Mouse (Mus musculus) kidney, embryonic 14.5 days (tissue): ENCODE data around the gene Vdac2. TPM values are rescaled to one million over a fixed set of nuclear protein-coding genes. Genes with fewer than 3 reads are reported as not detected.

Experiments
- ATAC-seq: fragments of 200-750 bp; cut with Nextera tagmentation; 2 replicates; pipeline ENCODE4 v1.8.0; 2017; ENCODE audit warnings: moderate number of reproducible peaks, mild to moderate bottlenecking, moderate TSS enrichment, moderate library complexity; ENCODE audit not compliant: low FRiP score, low TSS enrichment
- H3K27ac ChIP-seq: fragments of 300-500 bp; sonication (generic); 2 replicates; pipeline ENCODE4 v1.5.1; 2014; ENCODE audit warnings: low read depth, mild to moderate bottlenecking, low read length, moderate library complexity, mixed read lengths
- H3K27me3 ChIP-seq: fragments of 300-500 bp; sonication (generic); 2 replicates; pipeline ENCODE4 v1.6.1; 2014; ENCODE audit warnings: mild to moderate bottlenecking, low read length; ENCODE audit not compliant: control insufficient read depth, insufficient read depth
- H3K36me3 ChIP-seq: fragments of 300-500 bp; sonication (generic); 2 replicates; pipeline ENCODE4 v1.6.1; 2014; ENCODE audit warnings: low read length, mixed read lengths; ENCODE audit not compliant: control insufficient read depth, insufficient read depth
- H3K4me1 ChIP-seq: fragments of 300-500 bp; sonication (generic); 2 replicates; pipeline ENCODE4 v1.6.1; 2014; ENCODE audit warnings: low read length, mixed read lengths; ENCODE audit not compliant: control insufficient read depth, insufficient read depth
- H3K4me2 ChIP-seq: fragments of 300-500 bp; sonication (generic); replicated peaks from 2 replicates; pipeline ENCODE4 v1.6.1; 2014; ENCODE audit warnings: low read depth, mild to moderate bottlenecking, low read length
- H3K4me3 ChIP-seq: fragments of 300-500 bp; sonication (generic); 2 replicates; pipeline ENCODE4 v1.5.1; 2014; ENCODE audit warnings: mild to moderate bottlenecking, low read length
- H3K9ac ChIP-seq: fragments of 300-500 bp; sonication (generic); 2 replicates; pipeline ENCODE4 v1.6.1; 2014; ENCODE audit warnings: low read depth, mild to moderate bottlenecking, low read length, moderate library complexity
- H3K9me3 ChIP-seq: fragments of 300-500 bp; sonication (generic); 2 replicates; pipeline ENCODE4 v1.6.1; 2016; ENCODE audit warnings: low read length; ENCODE audit not compliant: control insufficient read depth
- WGBS: fragments of 180-500 bp; shearing (Covaris S2); extraction: QIAGEN DNeasy Blood & Tissue Kit; methylation state at CpG from one replicate; pipeline ENCODE4 v1.1.7; 2014; 5-methylcytosine and 5-hydroxymethylcytosine counted together
- polyA plus RNA-seq: library from polyadenylated mRNA; unstranded; fragments of >200 nt; fragmentation: Nextera tagmentation; extraction: Ambion mirVana; gene quantifications from 2 replicates; pipeline ENCODE4 v1.2.1, GENCODE M21; 2014

Vdac2 gene
- polyA plus RNA-seq, 1 experiment from 2014 or later = 349 TPM

- Histone ChIP-seq H3K9ac (peak overlapping the region; percentile 73), H3K4me1 (peaks cover 17% of the 10 kb centered on the region), H3K27me3 (no peaks in the 10 kb centered on the region), H3K36me3 (peaks cover 40% of the 10 kb centered on the region), H3K9me3 (no peaks in the 10 kb centered on the region), H3K27ac (peak overlapping the region; percentile 78), H3K4me3 (peak overlapping the region; percentile 81), H3K4me2 (peak overlapping the region; percentile 99)
- WGBS = under 1% methylated on average over 50 of the region's 50 CpGs
- ATAC-seq = peak; percentile 63
These were observed 22.5 kb downstream of the Vdac2 start for GRCm38 (mm10) chr14:21847381-21848165.

DNA sequence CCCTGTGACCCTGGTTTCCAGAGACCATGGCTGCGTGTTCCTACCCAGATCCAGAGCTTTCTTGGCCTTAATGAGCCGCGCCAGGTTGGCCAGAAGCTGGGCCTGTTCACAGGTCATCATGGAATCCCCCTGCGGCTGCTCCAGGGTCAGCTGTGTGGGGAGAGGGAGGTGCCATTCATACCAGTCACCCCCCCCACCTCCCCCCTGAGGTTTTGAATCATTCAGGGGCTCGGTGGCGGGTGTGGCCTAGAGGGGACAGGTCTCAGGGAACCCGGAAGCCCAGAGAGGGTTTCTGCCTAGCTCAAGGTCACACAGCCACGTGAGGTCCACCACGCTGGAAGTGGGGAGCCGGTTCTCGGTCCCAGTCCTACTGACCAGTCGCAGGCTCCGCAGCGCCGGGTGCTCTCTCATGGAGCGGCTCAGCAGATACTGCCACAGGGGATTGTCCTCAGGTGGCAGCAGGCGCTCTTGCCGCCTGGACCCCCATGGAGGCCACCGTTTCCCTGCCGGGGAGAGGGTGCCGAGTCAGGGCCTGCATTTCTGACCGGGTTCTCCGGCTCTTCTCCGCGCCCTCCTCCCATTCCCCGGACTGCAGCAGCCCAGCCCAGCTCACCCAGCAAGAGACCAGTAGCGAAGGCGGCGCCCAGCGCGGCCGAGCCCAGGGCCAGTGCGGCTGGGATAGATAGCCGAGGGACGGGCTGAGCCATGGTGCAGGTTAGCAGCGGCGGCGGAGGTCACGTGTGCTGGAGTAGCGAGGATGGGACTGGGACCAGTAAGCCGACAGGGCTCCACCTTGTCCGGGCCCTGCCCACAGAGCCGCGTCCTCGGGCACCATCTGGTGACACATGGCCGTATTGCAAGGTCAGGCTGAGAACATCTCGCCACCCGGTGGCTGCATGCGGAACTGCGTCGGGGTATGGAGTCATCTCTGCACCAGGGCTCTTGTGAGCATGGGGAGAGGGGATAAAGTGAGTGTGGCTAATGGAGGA lies 23.4 kb downstream of the Vdac2 start, which contains the start of gene Comtd1:
TSS of gene Comtd1 (minus strand) at position 812 of the 989 bp plus-strand sequence.
- Histone ChIP-seq H3K27me3 (no peaks in the 10 kb centered on the region), H3K9me3 (no peaks in the 10 kb centered on the region), H3K9ac (peak within 1 kb of the TSS; percentile 73), H3K4me2 (peak within 1 kb of the TSS; percentile 99), H3K4me3 (peak within 1 kb of the TSS; percentile 81), H3K36me3 (peaks cover 32% of the 10 kb centered on the region), H3K4me1 (peaks cover 17% of the 10 kb centered on the region), H3K27ac (peak within 1 kb of the TSS; percentile 78)
- WGBS = under 1% methylated on average over 51 of the region's 51 CpGs
- peak; percentile 91 for ATAC-seq

- Histone ChIP-seq H3K27me3 (no peaks in the 10 kb centered on the region), H3K36me3 (peaks cover 18% of the 10 kb centered on the region), H3K4me2 (no peak overlapping the region), H3K9ac (no peak overlapping the region), H3K4me1 (peaks cover 19% of the 10 kb centered on the region), H3K27ac (no peak overlapping the region), H3K4me3 (no peak overlapping the region), H3K9me3 (no peaks in the 10 kb centered on the region)
- 84% methylated on average over 13 of the region's 13 CpGs for WGBS
- no peak for ATAC-seq
These were observed 24.7 kb downstream of the Vdac2 start for GRCm38 (mm10) chr14:21849524-21850418.

DNA sequence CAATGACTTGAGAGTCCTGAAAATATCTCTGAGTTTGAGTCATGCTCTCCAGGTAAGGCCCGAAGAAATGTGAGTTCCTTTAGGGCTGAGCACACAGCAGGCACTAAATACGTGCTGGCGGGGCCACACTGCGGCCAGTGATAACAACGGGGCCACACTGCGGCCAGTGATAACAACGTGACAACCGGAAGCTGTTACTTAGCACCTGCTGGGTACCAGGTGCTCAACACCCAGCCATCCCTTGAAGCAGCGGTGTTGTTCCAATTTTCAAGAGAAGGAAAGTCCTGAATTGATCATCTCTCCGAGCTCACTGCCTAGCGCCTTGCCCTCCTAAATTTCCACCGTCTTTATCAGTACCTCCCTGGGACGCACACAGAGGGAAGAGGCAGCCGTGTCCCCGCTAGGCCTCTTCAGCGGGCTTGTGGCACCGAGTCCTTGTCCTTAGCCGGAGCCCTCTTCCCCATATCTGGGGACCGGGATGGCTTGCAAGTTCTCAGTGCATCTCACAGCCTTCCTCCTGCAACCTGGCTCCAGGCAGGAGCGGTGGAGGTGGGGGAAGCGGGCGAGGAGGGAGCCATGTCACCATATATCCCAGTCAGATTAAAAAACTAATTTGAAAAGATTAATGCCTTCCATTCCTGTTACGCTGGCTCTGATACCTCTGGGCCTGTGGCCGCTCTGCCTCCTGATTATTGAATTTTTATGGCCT lies 25.5 kb downstream of the Vdac2 start:
- Histone ChIP-seq H3K4me1 (peaks cover 23% of the 10 kb centered on the region), H3K9me3 (no peaks in the 10 kb centered on the region)
- ATAC-seq = no peak

DNA sequence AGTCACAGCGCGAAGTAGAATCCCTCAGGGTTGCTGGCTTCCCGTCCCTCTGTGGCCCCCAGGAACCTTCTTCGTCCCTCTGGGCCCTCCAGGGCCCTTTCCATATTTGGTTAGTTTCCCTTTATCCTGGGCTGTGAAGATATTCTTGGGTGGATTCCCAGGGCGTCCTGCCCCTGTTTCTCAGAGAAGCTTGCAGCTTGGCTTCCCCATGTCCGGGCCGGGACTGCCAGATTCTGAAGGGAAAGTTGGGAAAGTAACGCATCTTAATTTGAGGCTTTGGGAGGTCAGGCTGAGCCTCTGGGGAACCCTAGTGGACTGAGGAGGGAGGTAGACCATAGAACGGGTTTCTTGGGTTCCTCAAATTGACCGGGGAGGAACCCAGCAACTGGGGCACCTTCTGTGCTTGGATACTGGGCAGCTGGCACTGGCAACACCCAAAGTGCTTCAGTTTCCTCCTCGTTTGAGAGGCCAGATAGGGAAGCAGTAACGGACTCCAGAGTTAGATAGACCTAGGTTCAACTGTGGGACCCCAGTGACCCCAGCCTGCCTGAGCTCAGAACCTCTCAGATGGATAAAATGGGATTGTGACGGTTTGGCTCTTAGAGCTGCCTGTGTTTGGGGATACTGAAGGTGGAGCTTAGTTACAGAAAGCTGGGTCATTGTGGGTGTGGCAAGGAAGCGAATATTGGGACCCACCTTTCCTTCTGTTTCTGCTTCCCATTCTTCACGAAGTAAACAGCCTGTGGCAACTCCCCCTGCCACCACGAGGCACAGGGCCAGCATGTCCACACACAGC lies 27.2 kb downstream of the Vdac2 start:
- Histone ChIP-seq H3K4me1 (peaks cover 28% of the 10 kb centered on the region), H3K27me3 (no peaks in the 10 kb centered on the region), H3K4me2 (no peak overlapping the region), H3K9me3 (no peaks in the 10 kb centered on the region), H3K9ac (no peak overlapping the region), H3K36me3 (no peaks in the 10 kb centered on the region), H3K27ac (no peak overlapping the region), H3K4me3 (no peak overlapping the region)
- no peak for ATAC-seq
- whole genome bisulfite sequencing = 79% methylated on average over 16 of the region's 16 CpGs

More for the DNA sequence above, 25.5 kb downstream of the Vdac2 start:
- H3K27ac ChIP-seq = no peak overlapping the region
- H3K9ac ChIP-seq = no peak overlapping the region
- peaks cover 11% of the 10 kb centered on the region for H3K36me3 ChIP-seq
- H3K4me3 ChIP-seq = no peak overlapping the region
- no peaks in the 10 kb centered on the region for H3K27me3 ChIP-seq
- no peak overlapping the region for H3K4me2 ChIP-seq
- WGBS = 83% methylated on average over 24 of the region's 24 CpGs

GRCm38 (mm10) chr14:21853456-21854109 lies 28.5 kb downstream of the Vdac2 start:
- no peaks in the 10 kb centered on the region for H3K9me3 ChIP-seq
- no peak overlapping the region for H3K27ac ChIP-seq
- peak overlapping the region; percentile 24; the same call in 1 of the 2 replicates for H3K9ac ChIP-seq
- WGBS = 11% methylated on average over 17 of the region's 17 CpGs
- peaks cover 18% of the 10 kb centered on the region for H3K4me1 ChIP-seq
- no peaks in the 10 kb centered on the region for H3K27me3 ChIP-seq
- H3K4me2 ChIP-seq = peak overlapping the region; percentile 42
- no peaks in the 10 kb centered on the region for H3K36me3 ChIP-seq
- ATAC-seq = peak; percentile 47
- H3K4me3 ChIP-seq = peak overlapping the region; percentile 4; the same call in 1 of the 2 replicates

- H3K36me3 ChIP-seq = no peaks in the 10 kb centered on the region
- H3K4me3 ChIP-seq = no peak overlapping the region
- 76% methylated on average over 9 of the region's 9 CpGs for WGBS
- H3K4me2 ChIP-seq = peak overlapping the region; percentile 42
- no peak for ATAC-seq
- H3K4me1 ChIP-seq = peaks cover 18% of the 10 kb centered on the region
- H3K27ac ChIP-seq = no peak overlapping the region
- no peaks in the 10 kb centered on the region for H3K9me3 ChIP-seq
- H3K9ac ChIP-seq = no peak overlapping the region
- H3K27me3 ChIP-seq = no peaks in the 10 kb centered on the region
These were observed 29.2 kb downstream of the Vdac2 start for GRCm38 (mm10) chr14:21854271-21854670.
